Mouse (Mus musculus) gastrocnemius, postnatal 36 days (tissue): ENCODE measurements around the gene Hmgb1. TPM values are rescaled to one million over a fixed set of nuclear protein-coding genes. Genes with fewer than 3 reads are reported as not detected.

ENCODE experiments used
- DNase-seq, 2 experiments: peaks; one replicate each; pipeline ENCODE4 v3.0.0; 2022
- intact Hi-C: fragments of 180-260 bp; cut with DNase I; formaldehyde crosslinking; loops from one replicate; pipeline ENCODE4 v1.15.1; 2025
- long read RNA-seq, 2 experiments: library from polyadenylated mRNA; stranded (forward); transcript quantifications; one replicate each; pipeline ENCODE4 v2.0.0; 2021
- total RNA-seq, 2 experiments: library from RNA; stranded (reverse); gene quantifications; 2 replicates each; pipeline ENCODE4 v1.2.3; 2021

Gene Hmgb1
- total RNA-seq, result 100 to 1,000 TPM in 1 of 2 experiments, 10 to 100 TPM in 1; 86.3 to 104 TPM
- long read RNA-seq, experiment 1, transcript Hmgb1-202 (5 exons, 1,092 nt), result minor isoform, 8 of 191 reads
- long read RNA-seq, experiment 1, transcript Hmgb1-201 (5 exons, 2,838 nt), result major isoform, 150 of 191 reads
- long read RNA-seq, experiment 1, partial matches to known transcripts, result 3 of 191 reads
- long read RNA-seq, experiment 1, other reads (novel, unspliced or antisense), result 27 of 191 reads
- long read RNA-seq, experiment 2, transcript Hmgb1-201 (5 exons, 2,838 nt), result major isoform, 221 of 271 reads
- long read RNA-seq, experiment 2, transcript Hmgb1-202 (5 exons, 1,092 nt), result minor isoform, 9 of 271 reads
- long read RNA-seq, experiment 2, partial matches to known transcripts, result 4 of 271 reads
- long read RNA-seq, experiment 2, other reads (novel, unspliced or antisense), result 35 of 271 reads

GRCm38 (mm10) chr5:149184104-149184843 is at the start of gene Hmgb1, which contains the start of gene Uspl1:
Hmgb1 (minus strand) TSS chr5:149184489.
Uspl1 (plus strand) TSS chr5:149184350.
- peak; percentile 98 to 99 for DNase-seq
- intact Hi-C loops, result loop anchor here (1.0 to 2.0 kb wide), 2 partner anchors 132 to 255 kb away; partner anchors contain the start of gene Katnal1

GRCm38 (mm10) chr5:149229619-149230339 is 45.5 kb upstream of the Hmgb1 start:
- intact Hi-C loops, result loop anchor here (5.0 kb wide), 1 partner anchor 42 kb away; no protein-coding TSS in a partner anchor
- DNase-seq, result no peak

GRCm38 (mm10) chr5:149228700-149229618 is 44.7 kb upstream of the Hmgb1 start:
- intact Hi-C loops, result loop anchor here (5.0 kb wide), 1 partner anchor 42 kb away; no protein-coding TSS in a partner anchor
- peak; percentile 97 to 100 for DNase-seq

- intact Hi-C loops, result loop anchor here (5.0 kb wide), 1 partner anchor 37 kb away; no protein-coding TSS in a partner anchor
- no peak for DNase-seq
These were observed 40.4 kb upstream of the Hmgb1 start for GRCm38 (mm10) chr5:149224666-149225065.

GRCm38 (mm10) chr5:149221355-149221754 is 37.1 kb upstream of the Hmgb1 start:
- DNase-seq, result no peak
- intact Hi-C loops, result no loop called here

GRCm38 (mm10) chr5:149219493-149219892 is 35.2 kb upstream of the Hmgb1 start:
- intact Hi-C loops, result no loop called here
- no peak for DNase-seq

GRCm38 (mm10) chr5:149217524-149218357 is 33.5 kb upstream of the Hmgb1 start:
- intact Hi-C loops, result no loop called here
- no peak for DNase-seq

- no peak for DNase-seq
- intact Hi-C loops, result no loop called here
These were observed 31.3 kb upstream of the Hmgb1 start for GRCm38 (mm10) chr5:149215540-149215939.

- intact Hi-C loops, result no loop called here
- no peak for DNase-seq
These were observed 28.5 kb upstream of the Hmgb1 start for GRCm38 (mm10) chr5:149212806-149213205.

- intact Hi-C loops, result no loop called here
These were observed 26.8 kb upstream of the Hmgb1 start for GRCm38 (mm10) chr5:149211041-149211440.

GRCm38 (mm10) chr5:149209328-149209727 is 25.0 kb upstream of the Hmgb1 start:
- intact Hi-C loops, result no loop called here

More at GRCm38 (mm10) chr5:149211041-149211440, 26.8 kb upstream of the Hmgb1 start:
- no peak for DNase-seq

GRCm38 (mm10) chr5:149208776-149209175 is 24.5 kb upstream of the Hmgb1 start:
- no peak for DNase-seq
- intact Hi-C loops, result no loop called here

More at GRCm38 (mm10) chr5:149209328-149209727, 25.0 kb upstream of the Hmgb1 start:
- no peak for DNase-seq

GRCm38 (mm10) chr5:149207661-149208060 is 23.4 kb upstream of the Hmgb1 start:
- intact Hi-C loops, result no loop called here
- no peak for DNase-seq

GRCm38 (mm10) chr5:149206286-149206685 is 22.0 kb upstream of the Hmgb1 start:
- intact Hi-C loops, result no loop called here
- DNase-seq, result no peak

- intact Hi-C loops, result no loop called here
- no peak for DNase-seq
These were observed 21.0 kb upstream of the Hmgb1 start for GRCm38 (mm10) chr5:149205265-149205664.

GRCm38 (mm10) chr5:149204822-149205221 is 20.5 kb upstream of the Hmgb1 start:
- intact Hi-C loops, result no loop called here
- no peak for DNase-seq

- intact Hi-C loops, result no loop called here
- DNase-seq, result no peak
These were observed 19.6 kb upstream of the Hmgb1 start for GRCm38 (mm10) chr5:149203796-149204375.

- DNase-seq, result no peak
- intact Hi-C loops, result no loop called here
These were observed 18.7 kb upstream of the Hmgb1 start for GRCm38 (mm10) chr5:149202941-149203340.
